Mouse (Mus musculus) erythroblast, adult 5-6 weeks (primary cell): Measurements from ENCODE around the gene Krt88. TPM values are rescaled to one million over a fixed set of nuclear protein-coding genes. Genes with fewer than 3 reads are reported as not detected.

ENCODE experiments used
- ATAC-seq: replicated peaks from 2 replicates; pipeline ENCODE4 v1.8.0; 2016; ENCODE audit warnings: moderate number of reproducible peaks, mild to moderate bottlenecking, moderate TSS enrichment, inconsistent platforms; ENCODE audit not compliant: poor library complexity, low FRiP score, severe bottlenecking
- total RNA-seq, 2 experiments: library from RNA; stranded (forward) in 1 of 2; stranded (reverse) in 1 of 2; fragments of 150-400 nt in 1 of 2; fragments of 200-764, 138-1000 nt in 1 of 2; gene quantifications; 2 replicates each; pipeline versions ENCODE4 v1.2.3 to v1.2.4; 2015 to 2017; ENCODE audit warnings: low replicate concordance in 2 of 2

Krt88 gene
- total RNA-seq, 2 experiments from 2014 or later: not detected

DNA sequence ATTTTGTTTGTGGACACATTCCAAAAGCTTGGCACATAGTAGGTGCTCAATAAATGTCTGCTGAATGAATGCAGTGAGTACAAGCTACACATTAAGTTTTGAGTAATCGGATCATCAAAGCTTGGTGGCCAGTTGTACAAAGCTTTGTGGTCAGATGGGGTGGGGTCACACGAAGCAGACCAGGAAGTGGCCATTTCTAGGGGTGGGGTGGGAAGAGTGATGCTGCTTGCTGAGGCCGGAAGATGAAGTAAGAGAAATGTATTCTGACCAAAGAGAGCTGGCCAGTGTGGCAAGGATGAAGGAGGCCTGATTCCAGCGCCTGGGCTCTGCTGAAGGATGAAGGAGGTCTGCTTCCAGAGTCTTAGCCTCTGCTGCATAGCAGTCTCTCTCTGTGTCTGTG, 21.5 kb downstream of the Krt88 start:
- no peak for ATAC-seq

DNA sequence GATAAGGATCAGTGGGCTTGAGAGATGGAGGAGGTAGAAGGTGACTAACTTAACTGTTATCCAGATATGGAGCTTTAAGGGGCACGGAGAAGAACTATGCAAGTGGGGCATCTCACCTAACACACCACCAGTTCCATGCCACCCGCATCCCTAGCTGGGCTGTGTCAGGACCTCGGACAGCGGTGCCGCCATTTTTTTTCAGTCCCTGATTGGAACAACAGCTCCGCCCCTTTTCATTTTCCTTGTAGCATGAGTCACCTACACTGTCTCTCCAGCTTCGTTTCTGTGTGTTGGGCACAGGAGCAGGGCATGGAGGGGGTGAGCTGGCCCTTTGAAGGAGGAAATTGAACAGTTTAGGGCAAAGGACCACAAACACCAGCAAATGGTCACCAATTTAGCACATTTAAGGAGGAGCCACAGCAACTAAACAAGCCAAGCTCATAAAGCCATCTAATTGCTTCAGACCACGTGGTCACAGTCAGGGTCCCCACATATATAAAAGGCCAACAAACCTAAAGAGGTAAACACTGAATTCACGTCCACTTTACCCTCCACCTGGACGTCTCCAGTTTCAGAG, 25.5 kb downstream of the Krt88 start, which contains the start of gene Krt86:
Gene Krt86 (plus strand): TSS at position 527 of the 577 bp plus-strand sequence.
- no peak for ATAC-seq

DNA sequence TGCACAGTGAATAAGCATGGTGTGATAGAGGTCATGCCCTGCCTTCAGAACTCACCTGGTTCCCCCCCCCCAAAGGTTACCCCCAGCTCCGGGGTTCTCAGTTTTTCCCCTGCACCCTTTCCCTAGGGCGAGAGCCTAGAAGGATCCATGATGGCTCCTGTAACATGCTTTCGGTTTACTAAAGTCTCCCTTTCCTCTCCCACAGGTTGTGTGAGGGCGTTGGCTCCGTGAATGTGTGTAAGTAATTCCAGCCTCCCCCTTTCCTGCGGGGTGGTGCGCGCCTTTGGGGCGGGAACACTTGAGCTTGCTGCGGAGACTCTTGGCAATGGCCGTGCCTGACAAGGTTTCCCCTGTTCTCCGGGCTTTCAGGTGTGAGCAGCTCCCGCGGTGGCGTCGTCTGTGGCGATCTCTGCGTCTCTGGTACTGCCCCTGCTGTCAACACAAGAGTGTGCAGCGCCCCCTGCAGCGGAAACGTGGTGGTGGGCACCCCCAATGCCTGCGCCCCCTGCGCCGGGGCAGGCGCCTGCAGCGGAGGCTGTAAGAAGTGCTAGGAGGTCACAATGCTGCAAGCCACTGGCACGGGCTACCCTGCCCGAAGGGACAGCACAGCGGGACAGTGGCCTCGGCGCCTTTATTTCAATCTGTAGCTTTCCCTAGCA, 31.6 kb downstream of the Krt88 start:
- no peak for ATAC-seq

DNA sequence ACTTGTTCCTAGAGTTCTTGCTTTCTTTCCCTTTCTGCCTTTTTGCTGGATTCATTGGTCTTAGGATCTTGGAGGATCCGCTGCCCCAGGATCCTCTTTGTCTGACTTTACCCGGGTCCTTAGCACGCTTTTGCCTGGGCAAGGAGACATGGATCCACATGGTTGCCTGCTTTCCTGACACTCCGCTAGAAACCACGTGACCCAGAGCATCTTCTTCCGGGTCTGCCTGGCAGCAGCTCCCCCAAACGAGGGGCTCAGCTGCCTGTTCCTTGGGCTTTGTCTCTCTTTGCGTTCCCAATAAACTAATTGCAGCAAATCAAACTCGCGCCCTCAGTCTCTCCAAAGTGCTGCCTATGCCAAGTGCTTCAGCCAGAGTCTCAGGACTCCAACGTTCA, 32.1 kb downstream of the Krt88 start:
- no peak for ATAC-seq

DNA sequence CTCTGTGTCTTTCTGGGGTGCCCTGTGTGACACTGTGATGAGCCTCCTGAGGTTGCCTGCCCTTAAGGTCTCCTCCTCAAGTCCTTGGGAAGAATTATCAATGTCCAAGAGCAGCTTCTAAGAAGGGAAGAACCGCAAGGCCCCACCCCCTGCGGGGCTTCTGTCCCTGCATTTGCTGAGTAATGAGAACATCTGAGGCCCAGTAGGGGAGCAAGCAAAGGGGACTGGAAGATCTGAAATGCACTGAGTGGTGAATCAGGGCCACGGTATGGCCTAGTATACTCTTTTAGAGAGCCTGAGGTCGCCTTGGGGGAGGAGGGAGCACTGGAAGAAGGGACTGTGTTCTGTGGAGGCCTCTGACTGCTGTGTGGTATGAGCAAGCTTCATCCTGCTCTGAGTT, 34.5 kb downstream of the Krt88 start:
- ATAC-seq: no peak

DNA sequence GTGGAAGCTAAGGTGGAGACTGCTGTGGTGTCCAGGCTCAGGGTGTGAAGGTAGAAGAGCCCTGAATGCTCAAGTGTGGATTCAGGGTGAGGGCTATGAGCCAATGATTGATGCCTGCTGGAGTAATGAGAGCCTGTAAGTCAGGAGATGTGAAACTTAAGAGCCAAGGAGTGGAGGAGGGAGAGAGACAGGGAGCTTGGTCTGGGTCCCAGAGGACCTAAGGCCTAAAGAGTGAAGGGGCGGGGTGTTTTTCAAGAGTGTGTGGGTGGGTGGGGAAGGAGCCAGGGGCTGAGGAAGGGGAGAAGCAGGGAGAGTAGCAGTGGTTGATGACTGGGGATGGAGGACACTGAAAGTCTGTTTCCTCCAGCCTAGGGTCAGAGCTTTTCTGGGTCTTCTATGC, 36.1 kb downstream of the Krt88 start:
- no peak for ATAC-seq

DNA sequence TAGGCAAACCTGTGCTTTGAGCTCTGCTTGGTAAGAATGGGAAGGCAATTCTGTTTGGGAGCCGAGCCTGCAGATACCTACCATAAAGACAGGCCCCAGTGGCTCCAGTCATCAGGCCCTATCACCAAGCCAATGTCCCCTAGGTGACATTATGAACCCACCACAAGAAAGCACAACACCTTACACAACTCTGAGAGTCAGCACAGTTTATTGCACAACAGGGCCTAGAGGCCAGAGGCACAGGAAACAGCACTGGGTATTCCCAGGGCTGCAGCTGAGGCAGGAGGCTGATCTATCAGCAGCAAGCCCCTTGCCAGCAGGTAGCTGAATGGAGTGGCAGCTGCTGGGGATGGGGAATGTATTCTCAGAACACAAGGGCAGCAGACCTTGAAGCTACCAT, 37.4 kb downstream of the Krt88 start:
- no peak for ATAC-seq

DNA sequence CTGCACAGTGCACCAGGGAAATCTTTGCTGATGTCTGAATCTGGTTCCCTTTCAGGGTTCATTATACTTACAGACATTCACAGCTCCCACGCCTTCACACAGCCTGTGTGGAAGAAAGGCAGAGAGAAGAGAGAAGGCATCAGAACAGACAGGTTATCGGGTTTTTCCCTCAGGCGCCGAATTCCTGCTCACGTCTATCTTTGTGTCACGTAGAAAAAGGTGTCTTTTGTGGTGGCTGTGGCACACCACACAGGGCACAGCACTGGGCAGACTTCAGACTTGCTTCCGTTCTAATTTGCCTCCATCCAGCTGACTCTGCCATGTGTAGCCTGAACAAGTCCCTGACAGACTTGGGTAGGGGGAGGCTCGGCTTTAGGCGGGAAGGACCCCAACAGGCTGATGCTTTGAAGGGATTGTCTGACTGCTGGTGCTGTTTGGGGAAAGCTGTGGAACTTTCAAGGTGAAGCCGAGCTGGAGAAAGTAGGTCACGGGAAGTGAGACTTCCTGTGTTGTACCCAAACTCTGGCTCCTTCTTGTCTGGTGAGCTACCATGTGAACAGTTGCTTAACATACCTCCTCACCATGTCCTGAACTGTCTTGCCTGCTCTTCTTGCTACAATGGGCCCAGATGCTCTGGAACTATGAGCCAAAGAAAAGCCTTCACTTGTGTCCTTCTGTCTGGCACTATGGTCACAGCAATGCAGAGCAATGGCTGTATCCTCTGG, 38.5 kb downstream of the Krt88 start:
- no peak for ATAC-seq

DNA sequence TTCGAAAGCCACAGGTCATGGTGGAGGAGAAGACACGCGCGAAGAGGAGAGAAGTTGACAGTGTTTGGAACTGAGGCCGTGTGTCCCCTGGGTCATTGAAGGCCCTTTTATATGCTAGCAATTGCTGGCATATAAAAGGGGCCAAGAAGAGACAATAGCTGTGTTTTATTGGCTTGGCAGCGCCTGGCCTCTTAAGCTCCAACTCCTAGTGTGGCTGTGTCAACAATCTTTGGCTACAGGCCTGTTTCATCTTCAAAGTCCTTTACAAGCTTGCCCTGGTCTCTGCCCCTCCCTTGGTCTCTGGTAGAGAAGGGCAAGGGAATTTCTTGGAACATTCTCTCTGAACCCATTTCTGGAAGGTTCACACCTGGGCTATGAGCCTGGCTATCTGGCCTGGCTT, 43.9 kb downstream of the Krt88 start, which contains the start of gene Krt83:
Gene Krt83 (minus strand): TSS at position 82 of the 400 bp plus-strand sequence.
- no peak for ATAC-seq

DNA sequence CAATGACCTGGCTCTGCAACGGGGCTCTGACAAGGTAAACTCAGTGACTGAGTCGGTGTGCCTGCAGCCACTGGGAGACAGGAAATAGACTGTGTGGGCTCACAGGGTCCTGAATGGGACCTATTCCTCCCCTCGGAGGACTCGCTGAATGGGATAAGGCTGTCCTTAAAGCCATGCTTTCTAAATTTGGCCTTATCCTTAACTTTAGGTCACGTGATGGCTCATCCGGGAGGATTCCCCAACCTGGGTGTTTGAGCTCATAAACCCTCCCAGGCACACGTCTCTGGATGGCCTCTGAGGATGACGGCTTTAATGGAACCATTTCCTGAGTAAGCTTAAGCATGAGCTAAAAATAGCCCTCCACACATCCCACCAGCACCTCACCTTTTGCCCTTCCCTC, 45.2 kb downstream of the Krt88 start:
- no peak for ATAC-seq

DNA sequence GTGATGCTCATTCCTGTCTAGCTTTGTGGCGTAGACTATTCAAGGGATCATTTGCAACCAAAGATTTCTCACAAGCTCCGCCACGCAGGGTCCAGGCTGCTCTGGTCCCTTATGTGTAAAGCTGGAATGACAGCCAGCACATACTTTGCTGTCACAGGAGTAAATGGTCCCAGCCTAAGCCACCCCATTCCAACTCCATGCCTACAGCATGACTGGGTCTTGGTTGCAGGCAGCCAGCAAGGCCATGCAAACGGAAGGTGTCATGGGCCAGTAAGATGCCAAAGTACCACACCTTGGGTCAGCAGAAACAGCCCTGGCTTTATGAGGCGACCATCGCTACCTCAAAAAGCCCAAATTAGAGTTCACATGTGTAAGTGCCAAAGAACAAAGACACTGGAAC, 46.2 kb downstream of the Krt88 start:
- no peak for ATAC-seq

DNA sequence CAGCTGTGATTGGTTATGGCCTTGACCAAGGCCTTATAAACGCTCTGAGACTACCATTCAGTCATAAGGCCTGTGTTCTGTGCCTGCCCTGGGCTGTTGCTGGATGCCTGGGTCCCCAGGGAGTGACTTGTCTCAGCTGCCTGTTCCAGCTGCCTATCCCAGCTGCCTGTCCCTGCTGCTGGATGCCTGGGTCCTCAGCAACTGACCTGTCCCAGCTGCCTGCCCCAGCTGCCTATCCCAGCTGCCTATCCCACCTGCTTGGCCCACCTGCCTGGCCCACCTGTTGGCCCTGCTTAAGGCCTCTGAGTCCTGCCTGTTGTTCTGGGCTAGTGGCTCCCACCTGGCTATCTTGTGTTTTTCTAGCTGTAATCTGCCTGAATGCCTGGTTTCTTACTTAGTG, 46.7 kb downstream of the Krt88 start:
- no peak for ATAC-seq

DNA sequence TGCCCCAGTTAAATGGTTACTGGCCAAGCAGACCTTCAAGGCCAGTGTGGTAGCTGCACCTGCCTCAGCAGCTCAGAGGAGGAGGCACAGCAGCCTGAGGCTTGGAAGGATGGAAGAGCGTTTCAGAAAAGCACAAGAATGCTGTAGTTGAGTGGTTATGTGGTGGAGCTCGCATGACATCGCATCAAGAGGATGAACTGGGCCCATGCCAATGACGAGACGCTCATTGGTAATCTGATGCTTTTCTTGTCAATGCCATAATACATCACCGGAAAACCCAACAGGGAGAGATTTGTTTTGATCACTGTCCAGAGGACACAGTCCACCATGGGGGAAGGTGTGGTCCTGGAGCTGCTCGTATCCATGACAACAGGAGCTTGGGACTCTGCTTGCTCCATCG, 47.7 kb downstream of the Krt88 start:
- no peak for ATAC-seq

DNA sequence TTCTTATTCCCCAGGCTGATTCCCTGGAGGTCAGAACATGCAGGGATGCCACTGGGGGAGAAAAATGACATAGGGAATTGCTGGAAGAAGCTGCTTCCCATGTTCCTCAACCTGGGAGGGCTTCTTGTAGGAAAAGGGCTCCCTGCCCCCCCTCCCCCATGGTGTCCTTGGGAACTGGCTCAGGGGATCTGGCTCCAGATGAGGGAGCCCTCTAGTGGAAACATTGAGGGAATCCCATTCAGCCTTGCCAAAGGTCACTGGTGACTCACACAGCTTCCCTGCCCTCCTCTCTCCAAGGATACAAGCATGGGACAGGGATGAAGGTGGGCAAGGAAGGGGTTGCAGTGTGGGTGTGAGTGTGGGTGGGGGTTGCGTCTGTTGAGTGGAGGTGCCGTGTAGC, 49.6 kb downstream of the Krt88 start:
- ATAC-seq: no peak

Other genes starting within 250 kb of the Krt88 start
- gene Grasp, start 223.6 kb upstream of the Krt88 start, total RNA-seq (2015; ENCODE audit: low replicate concordance): not detected in 2 replicates
- 0.84 TPM in 1 of 2 replicates, not detected in the other for gene Grasp, start 223.6 kb upstream of the Krt88 start, total RNA-seq (2017; ENCODE audit: low replicate concordance)
- gene Nr4a1, start 193.5 kb upstream of the Krt88 start, total RNA-seq (2015; ENCODE audit: low replicate concordance): 3.3 and 11.3 TPM in 2 replicates
- gene Nr4a1, start 193.5 kb upstream of the Krt88 start, total RNA-seq (2017; ENCODE audit: low replicate concordance): 6.0 and 15.7 TPM in 2 replicates
- 7.9 and 14.2 TPM in 2 replicates for gene Atg101, start 163.5 kb upstream of the Krt88 start, total RNA-seq (2015; ENCODE audit: low replicate concordance)
- gene Atg101, start 163.5 kb upstream of the Krt88 start, total RNA-seq (2017; ENCODE audit: low replicate concordance): 13.0 and 14.1 TPM in 2 replicates
- not detected in 2 replicates for gene 6030408B16Rik, start 154.5 kb upstream of the Krt88 start, total RNA-seq (2015; ENCODE audit: low replicate concordance)
- gene 6030408B16Rik, start 154.5 kb upstream of the Krt88 start, total RNA-seq (2017; ENCODE audit: low replicate concordance): not detected in 2 replicates
- gene Krt80, start 77.6 kb upstream of the Krt88 start, total RNA-seq (2015; ENCODE audit: low replicate concordance): 9.4 and 9.6 TPM in 2 replicates
- 2.4 TPM in 2 replicates for gene Krt80, start 77.6 kb upstream of the Krt88 start, total RNA-seq (2017; ENCODE audit: low replicate concordance)
- gene Krt7, start 36.7 kb upstream of the Krt88 start, total RNA-seq (2015; ENCODE audit: low replicate concordance): not detected in 2 replicates
- 1.2 and 5.6 TPM in 2 replicates for gene Krt7, start 36.7 kb upstream of the Krt88 start, total RNA-seq (2017; ENCODE audit: low replicate concordance)
- not detected in 2 replicates for gene Krt87, start 8.9 kb upstream of the Krt88 start, total RNA-seq (2015; ENCODE audit: low replicate concordance)
- gene Krt87, start 8.9 kb upstream of the Krt88 start, total RNA-seq (2017; ENCODE audit: low replicate concordance): not detected in 2 replicates
- not detected in 2 replicates for gene Krt81, start 16.0 kb downstream of the Krt88 start, total RNA-seq (2015; ENCODE audit: low replicate concordance)
- not detected in 2 replicates for gene Krt81, start 16.0 kb downstream of the Krt88 start, total RNA-seq (2017; ENCODE audit: low replicate concordance)
- gene Krt86, start 25.7 kb downstream of the Krt88 start, total RNA-seq (2015; ENCODE audit: low replicate concordance): not detected in 2 replicates
- not detected in 2 replicates for gene Krt86, start 25.7 kb downstream of the Krt88 start, total RNA-seq (2017; ENCODE audit: low replicate concordance)
- gene Krt83, start 43.8 kb downstream of the Krt88 start, total RNA-seq (2015; ENCODE audit: low replicate concordance): not detected in 2 replicates
- 0.56 TPM in 1 of 2 replicates, not detected in the other for gene Krt83, start 43.8 kb downstream of the Krt88 start, total RNA-seq (2017; ENCODE audit: low replicate concordance)
- gene Gm49425, start 69.5 kb downstream of the Krt88 start, total RNA-seq (2015; ENCODE audit: low replicate concordance): not detected in 2 replicates
- gene Gm49425, start 69.5 kb downstream of the Krt88 start, total RNA-seq (2017; ENCODE audit: low replicate concordance): not detected in 2 replicates
- gene Krt84, start 85.1 kb downstream of the Krt88 start, total RNA-seq (2015; ENCODE audit: low replicate concordance): not detected in 2 replicates
- gene Krt84, start 85.1 kb downstream of the Krt88 start, total RNA-seq (2017; ENCODE audit: low replicate concordance): not detected in 2 replicates
- not detected in 2 replicates for gene Krt82, start 102.9 kb downstream of the Krt88 start, total RNA-seq (2015; ENCODE audit: low replicate concordance)
- gene Krt82, start 102.9 kb downstream of the Krt88 start, total RNA-seq (2017; ENCODE audit: low replicate concordance): not detected in 2 replicates
- gene Krt90, start 115.2 kb downstream of the Krt88 start, total RNA-seq (2015; ENCODE audit: low replicate concordance): not detected in 2 replicates
- gene Krt90, start 115.2 kb downstream of the Krt88 start, total RNA-seq (2017; ENCODE audit: low replicate concordance): not detected in 2 replicates
- gene Krt75, start 126.2 kb downstream of the Krt88 start, total RNA-seq (2015; ENCODE audit: low replicate concordance): not detected in 2 replicates
- gene Krt75, start 126.2 kb downstream of the Krt88 start, total RNA-seq (2017; ENCODE audit: low replicate concordance): not detected in 2 replicates
- gene Gm5414, start 180.4 kb downstream of the Krt88 start, total RNA-seq (2015; ENCODE audit: low replicate concordance): not detected in 2 replicates
- not detected in 2 replicates for gene Gm5414, start 180.4 kb downstream of the Krt88 start, total RNA-seq (2017; ENCODE audit: low replicate concordance)
- not detected in 2 replicates for gene Gm5478, start 199.6 kb downstream of the Krt88 start, total RNA-seq (2015; ENCODE audit: low replicate concordance)
- not detected in 2 replicates for gene Gm5478, start 199.6 kb downstream of the Krt88 start, total RNA-seq (2017; ENCODE audit: low replicate concordance)
- gene Krt6b, start 232.5 kb downstream of the Krt88 start, total RNA-seq (2015; ENCODE audit: low replicate concordance): not detected in 2 replicates
- gene Krt6b, start 232.5 kb downstream of the Krt88 start, total RNA-seq (2017; ENCODE audit: low replicate concordance): not detected in 2 replicates
- not detected in 2 replicates for gene Krt6a, start 246.6 kb downstream of the Krt88 start, total RNA-seq (2015; ENCODE audit: low replicate concordance)
- not detected in 2 replicates for gene Krt6a, start 246.6 kb downstream of the Krt88 start, total RNA-seq (2017; ENCODE audit: low replicate concordance)